Mouse (Mus musculus): ENCODE measurements around the gene Ackr4. TPM values are rescaled to one million over a fixed set of nuclear protein-coding genes. Genes with fewer than 3 reads are reported as not detected.

The Ackr4 gene
- polyA plus RNA-seq, 1 experiment from 2014 or later, result 0.23 TPM

DNA sequence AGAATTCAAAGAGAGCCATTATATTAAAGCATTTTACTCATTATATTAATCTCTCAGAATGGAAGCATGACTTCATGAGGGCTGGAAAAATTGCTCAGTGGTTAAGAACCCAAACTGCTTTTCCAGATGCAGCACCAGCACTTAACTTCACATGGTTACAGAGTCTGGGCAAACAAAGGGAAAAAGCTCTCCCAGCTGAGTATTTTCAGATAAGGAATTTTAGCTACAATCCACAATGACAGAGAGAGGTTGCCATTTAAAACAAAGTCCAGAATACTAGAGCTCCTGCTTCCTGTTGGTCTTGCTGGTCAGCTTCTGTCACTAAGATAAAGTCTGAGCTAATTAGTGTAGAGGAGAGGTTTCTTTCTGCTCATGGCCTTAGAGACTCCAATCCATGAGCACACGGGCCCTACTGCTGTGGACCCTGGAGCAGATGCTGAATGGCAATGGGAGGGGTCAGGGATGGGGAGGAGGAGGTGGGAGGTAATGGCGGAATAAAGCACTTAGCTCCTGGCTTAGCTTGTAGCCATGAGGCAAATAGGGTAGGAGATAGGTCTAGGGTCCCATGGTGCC is 18.1 kb downstream of the Ackr4 start:
- no peaks in the 10 kb centered on the region for H3K27me3 ChIP-seq
- ChIA-PET POLR2A (no interaction called here), CTCF (interaction anchor here (1.6 kb wide), 1 partner anchor 22 kb away, joined by 3 read pairs; no protein-coding TSS in a partner anchor)
- in situ Hi-C loops (cut with MboI; ENCODE audit: low pct_unique_long_range_greater_than_20kb), result no loop called here
- TF ChIP-seq CTCF (IDR thresholded peaks at IDR 0.05), result no peak
- no peak for DNase-seq (ENCODE audit: low read depth, low spot score)
- no peak for ATAC-seq

DNA sequence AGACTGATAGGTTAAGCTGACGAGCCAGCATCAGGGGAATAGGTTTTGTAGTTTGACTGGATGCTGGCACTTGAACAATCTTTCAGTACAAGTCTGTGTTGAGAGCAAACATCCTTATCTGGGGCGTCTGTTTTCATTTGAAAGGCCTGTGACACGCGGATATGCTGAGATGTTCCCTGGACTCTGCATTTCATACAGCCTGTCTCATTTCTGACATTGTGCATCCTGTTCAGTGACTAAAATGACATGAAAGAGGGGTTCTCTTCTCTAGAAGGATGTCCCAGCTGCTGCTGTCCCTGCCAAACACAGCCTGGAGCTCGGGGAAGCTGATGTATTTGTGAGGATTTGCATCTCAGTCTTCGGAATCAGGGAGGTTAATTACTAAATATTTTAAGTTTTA is 19.3 kb downstream of the Ackr4 start:
- TF ChIP-seq CTCF (IDR thresholded peaks at IDR 0.05), result no peak
- no peak for DNase-seq (ENCODE audit: low read depth, low spot score)
- no peak for ATAC-seq
- CTCF ChIA-PET, result interaction anchor here (1.6 kb wide), 1 partner anchor 21 kb away, joined by 3 read pairs; no protein-coding TSS in a partner anchor
- in situ Hi-C loops (cut with MboI; ENCODE audit: low pct_unique_long_range_greater_than_20kb), result no loop called here
- H3K27me3 ChIP-seq, result no peaks in the 10 kb centered on the region
- POLR2A ChIA-PET, result no interaction called here

DNA sequence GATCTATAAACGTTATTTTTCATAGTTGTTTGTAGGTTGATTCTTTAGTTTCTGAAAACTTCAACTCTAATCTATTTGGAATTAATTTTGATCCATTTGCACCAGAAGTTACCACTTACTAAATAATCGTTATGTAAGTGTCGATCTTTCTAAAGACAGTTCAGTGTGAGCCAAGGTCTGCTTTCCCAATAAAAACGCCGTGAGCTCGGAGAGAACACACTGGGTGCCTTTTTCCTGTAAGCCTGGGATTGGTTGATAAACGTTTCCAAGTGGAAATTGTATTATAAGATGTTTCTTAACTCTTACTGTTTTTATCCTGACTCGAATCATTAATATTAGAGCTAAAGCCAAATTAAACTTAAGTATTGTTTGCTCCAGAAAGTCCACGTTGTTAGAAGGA is 19.8 kb downstream of the Ackr4 start:
- TF ChIP-seq CTCF (IDR thresholded peaks at IDR 0.05), result no peak
- H3K27me3 ChIP-seq, result no peaks in the 10 kb centered on the region
- in situ Hi-C loops (cut with MboI; ENCODE audit: low pct_unique_long_range_greater_than_20kb), result no loop called here
- no peak for ATAC-seq
- CTCF ChIA-PET, result no interaction called here
- no peak for DNase-seq (ENCODE audit: low read depth, low spot score)
- POLR2A ChIA-PET, result no interaction called here

DNA sequence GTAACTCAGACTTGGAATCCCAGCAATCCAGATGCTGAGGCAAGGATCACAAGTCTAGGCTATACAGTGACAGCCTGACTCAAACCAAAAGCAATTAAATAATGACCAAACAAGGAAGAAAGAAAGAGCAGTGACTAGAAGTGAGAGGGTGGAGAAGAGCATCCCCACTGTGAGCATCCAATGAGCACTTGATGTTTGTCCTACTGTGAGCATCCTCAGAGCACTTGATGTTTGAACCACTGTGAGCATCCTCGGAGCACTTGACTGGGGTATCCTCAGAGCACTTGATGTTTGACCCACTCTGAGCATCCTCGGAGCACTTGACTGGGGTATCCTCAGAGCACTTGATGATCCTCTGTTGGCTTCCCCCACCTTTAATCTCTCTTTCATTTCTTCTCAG is 21.7 kb downstream of the Ackr4 start:
- in situ Hi-C loops (cut with MboI; ENCODE audit: low pct_unique_long_range_greater_than_20kb), result no loop called here
- TF ChIP-seq CTCF (IDR thresholded peaks at IDR 0.05), result no peak

DNA sequence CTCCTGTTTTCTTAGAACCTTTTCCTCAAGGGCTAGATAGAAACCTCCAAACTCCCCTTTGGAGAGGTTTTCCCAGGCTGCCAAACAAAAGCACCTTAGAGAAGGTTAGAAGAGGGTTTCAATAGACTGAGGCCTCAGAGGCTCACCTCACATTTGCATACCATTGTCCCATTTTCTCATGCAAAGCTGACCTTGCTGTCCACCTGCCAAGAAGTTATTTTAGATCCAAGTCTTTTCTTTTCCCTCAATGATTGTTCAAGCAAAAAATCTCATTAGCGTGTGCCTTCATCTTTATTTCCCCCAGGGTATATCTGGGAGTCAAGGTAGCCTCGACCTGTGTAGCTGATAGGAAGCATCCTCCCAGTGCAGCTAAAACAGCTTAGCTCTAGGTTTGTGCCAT is 23.8 kb downstream of the Ackr4 start:
- H3K27me3 ChIP-seq, result no peaks in the 10 kb centered on the region
- no peak for DNase-seq (ENCODE audit: low read depth, low spot score)

More for the DNA sequence above, 21.7 kb downstream of the Ackr4 start:
- ChIA-PET POLR2A (no interaction called here), CTCF (no interaction called here)
- no peak for ATAC-seq
- no peak for DNase-seq (ENCODE audit: low read depth, low spot score)
- no peaks in the 10 kb centered on the region for H3K27me3 ChIP-seq

DNA sequence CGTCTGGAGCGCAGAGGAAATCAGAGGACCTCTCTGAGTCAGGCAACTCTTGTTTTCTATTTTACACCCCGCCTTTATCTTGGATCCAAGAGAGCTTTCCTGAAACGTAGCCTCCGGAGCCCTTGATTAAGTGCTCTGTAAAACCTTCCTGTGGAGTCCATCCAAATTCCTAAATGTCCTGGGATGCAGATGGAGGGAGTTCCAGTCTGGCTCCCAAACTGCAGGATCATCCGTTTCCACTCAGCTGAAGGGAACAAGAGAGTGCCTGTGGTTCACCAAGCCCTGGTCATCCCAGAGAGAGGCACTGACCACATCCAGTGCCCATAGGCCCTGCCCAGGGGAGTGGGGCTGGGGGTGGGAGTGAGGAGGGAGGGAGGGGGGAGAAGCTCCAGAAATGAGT is 24.4 kb downstream of the Ackr4 start:
- ChIA-PET POLR2A (no interaction called here), CTCF (interaction anchor here (1.5 kb wide), 1 partner anchor 9 kb away, joined by 3 read pairs; no protein-coding TSS in a partner anchor)
- DNase-seq (ENCODE audit: low read depth, low spot score) (no peak), ATAC-seq (no peak)
- in situ Hi-C loops (cut with MboI; ENCODE audit: low pct_unique_long_range_greater_than_20kb), result no loop called here
- TF ChIP-seq CTCF (IDR thresholded peaks at IDR 0.05), result no peak
- no peaks in the 10 kb centered on the region for H3K27me3 ChIP-seq

More for the DNA sequence above, 23.8 kb downstream of the Ackr4 start:
- CTCF ChIA-PET, result interaction anchor here (1.5 kb wide), 1 partner anchor 10 kb away, joined by 3 read pairs; no protein-coding TSS in a partner anchor
- no peak for TF ChIP-seq CTCF (IDR thresholded peaks at IDR 0.05)
- ATAC-seq, result no peak
- in situ Hi-C loops (cut with MboI; ENCODE audit: low pct_unique_long_range_greater_than_20kb), result no loop called here
- POLR2A ChIA-PET, result no interaction called here

DNA sequence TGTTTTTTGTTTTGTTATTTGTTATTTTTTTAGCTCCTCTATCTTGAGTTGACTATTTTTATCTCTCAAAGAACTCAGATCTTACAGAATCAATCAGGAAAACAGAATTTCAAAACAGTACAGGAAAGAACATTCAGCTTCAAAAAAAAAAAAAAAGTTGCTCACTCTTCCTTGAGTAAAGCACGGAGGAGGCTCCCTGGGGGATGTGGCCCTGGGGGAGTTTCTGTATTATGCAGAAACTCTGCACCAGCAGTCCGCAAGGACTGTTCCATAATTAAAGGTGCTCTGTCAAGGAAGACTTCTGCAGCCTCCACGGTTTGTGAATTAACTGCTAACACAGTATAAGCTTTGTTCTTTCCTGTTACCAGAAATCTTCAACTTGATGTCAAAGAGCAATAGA is 25.3 kb downstream of the Ackr4 start:
- ChIA-PET POLR2A (interaction anchor here (0.6 kb wide), 2 partner anchors 21 to 195 kb away, joined by 3 read pairs; no protein-coding TSS in a partner anchor), CTCF (interaction anchor here (0.9 kb wide), 1 partner anchor 8 kb away, joined by 3 read pairs; no protein-coding TSS in a partner anchor)
- ATAC-seq (no peak), DNase-seq (ENCODE audit: low read depth, low spot score) (no peak)
- in situ Hi-C loops (cut with MboI; ENCODE audit: low pct_unique_long_range_greater_than_20kb), result no loop called here
- no peaks in the 10 kb centered on the region for H3K27me3 ChIP-seq
- no peak for TF ChIP-seq CTCF (IDR thresholded peaks at IDR 0.05)

DNA sequence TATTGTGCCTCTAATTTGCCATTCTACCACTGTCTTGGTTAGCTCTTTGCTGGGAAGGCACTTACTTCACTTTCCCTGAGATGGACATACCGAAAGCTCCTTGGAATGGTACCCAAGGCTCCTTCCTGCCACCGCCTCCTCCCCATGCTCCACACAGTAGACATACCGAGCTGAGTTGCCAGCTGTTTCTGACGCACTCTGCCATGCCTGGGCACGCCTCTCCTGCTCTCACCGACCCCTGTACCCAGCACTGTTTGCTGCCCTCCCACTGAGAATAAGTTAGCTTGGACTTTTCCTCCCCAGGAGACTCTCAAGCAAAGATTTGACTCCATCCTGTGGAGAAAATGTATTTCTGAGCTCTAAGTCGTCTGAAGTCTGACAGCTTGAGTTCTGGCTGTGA is 25.9 kb downstream of the Ackr4 start:
- DNase-seq (ENCODE audit: low read depth, low spot score), result no peak
- H3K27me3 ChIP-seq, result no peaks in the 10 kb centered on the region
- TF ChIP-seq CTCF (IDR thresholded peaks at IDR 0.05), result no peak
- in situ Hi-C loops (cut with MboI; ENCODE audit: low pct_unique_long_range_greater_than_20kb), result no loop called here
- no peak for ATAC-seq
- ChIA-PET CTCF (no interaction called here), POLR2A (interaction anchor here (0.6 kb wide), 1 partner anchor 195 kb away, joined by 3 read pairs; no protein-coding TSS in a partner anchor)

DNA sequence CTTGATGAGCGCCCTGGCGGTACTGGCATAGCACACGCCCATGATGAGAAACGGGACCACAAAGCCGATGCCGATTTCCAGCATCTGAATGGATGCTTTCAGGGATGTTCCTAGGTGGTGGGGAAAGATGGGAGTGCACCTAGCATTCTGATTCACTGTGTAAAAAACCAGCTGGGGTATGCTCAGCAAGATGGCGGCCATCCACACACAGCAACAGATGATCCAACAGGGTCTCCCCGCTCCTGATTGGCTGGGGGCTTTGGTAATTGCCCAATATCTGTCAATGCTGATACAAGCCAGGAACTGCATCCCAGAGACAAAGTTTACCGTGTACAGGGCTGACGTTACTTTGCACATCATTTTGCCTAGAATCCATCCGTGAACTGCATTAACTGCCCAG is 27.7 kb downstream of the Ackr4 start:
- no peak for DNase-seq (ENCODE audit: low read depth, low spot score)
- ChIA-PET CTCF (interaction anchor here (1.3 kb wide), 1 partner anchor 16 kb away, joined by 3 read pairs; no protein-coding TSS in a partner anchor), POLR2A (no interaction called here)
- no peak for ATAC-seq
- TF ChIP-seq CTCF (IDR thresholded peaks at IDR 0.05), result no peak
- in situ Hi-C loops (cut with MboI; ENCODE audit: low pct_unique_long_range_greater_than_20kb), result no loop called here
- H3K27me3 ChIP-seq, result no peaks in the 10 kb centered on the region

DNA sequence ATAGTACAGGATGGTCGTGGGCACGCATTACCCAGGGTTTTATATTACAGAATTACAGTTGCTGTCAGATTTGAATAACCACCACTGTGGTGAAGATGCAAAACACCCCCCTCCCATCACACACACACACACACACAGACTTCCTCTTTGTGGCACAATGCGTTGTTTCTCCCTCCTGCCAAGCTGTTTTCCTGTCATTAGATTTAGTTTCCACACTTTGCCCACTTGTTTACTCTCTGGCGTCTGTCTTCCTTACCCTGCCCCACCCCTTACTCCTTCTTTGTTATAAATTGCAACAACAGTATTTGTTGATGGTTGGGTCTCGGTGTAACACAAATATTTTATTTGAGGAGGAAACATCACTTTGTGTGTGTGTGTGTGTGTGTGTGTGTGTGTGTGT is 28.5 kb downstream of the Ackr4 start:
- no peak for TF ChIP-seq CTCF (IDR thresholded peaks at IDR 0.05)
- ChIA-PET POLR2A (no interaction called here), CTCF (no interaction called here)
- no peak for ATAC-seq
- no peaks in the 10 kb centered on the region for H3K27me3 ChIP-seq
- in situ Hi-C loops (cut with MboI; ENCODE audit: low pct_unique_long_range_greater_than_20kb), result no loop called here
- no peak for DNase-seq (ENCODE audit: low read depth, low spot score)

DNA sequence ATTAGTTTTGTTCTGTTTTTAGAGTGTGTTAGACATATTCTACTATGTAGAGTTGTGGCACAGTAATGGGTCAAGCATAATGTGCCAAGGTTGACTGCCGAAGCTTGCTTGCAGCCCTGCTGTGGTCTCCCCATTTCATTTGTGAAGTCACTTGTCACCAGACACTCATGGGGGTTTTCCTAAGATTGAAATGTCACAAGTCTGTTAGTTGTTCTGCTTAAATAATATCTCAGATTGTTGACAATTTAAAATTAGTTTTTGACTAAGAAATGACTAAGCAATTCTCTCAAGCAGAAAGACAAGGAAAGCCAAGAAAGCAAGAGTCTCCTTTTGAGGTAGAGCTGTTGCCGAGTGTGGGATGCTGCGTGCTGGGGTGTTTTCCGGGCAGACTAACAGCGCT is 33.8 kb downstream of the Ackr4 start:
- no peak for TF ChIP-seq CTCF (IDR thresholded peaks at IDR 0.05)
- CTCF ChIA-PET, result interaction anchor here (0.6 to 1.3 kb wide), 5 partner anchors 9 to 58 kb away, joined by 3 read pairs; no protein-coding TSS in a partner anchor
- POLR2A ChIA-PET, result no interaction called here
- DNase-seq (ENCODE audit: low read depth, low spot score) (no peak), ATAC-seq (no peak)
- no peaks in the 10 kb centered on the region for H3K27me3 ChIP-seq
- in situ Hi-C loops (cut with MboI; ENCODE audit: low pct_unique_long_range_greater_than_20kb), result no loop called here

All from Patski (cell line).